Mouse (Mus musculus): ENCODE results near the gene Ctnna2. TPM values are rescaled to one million over a fixed set of nuclear protein-coding genes. Genes with fewer than 3 reads are reported as not detected.

The Ctnna2 gene
- polyA plus RNA-seq, 1 experiment, result 75.6 TPM

DNA sequence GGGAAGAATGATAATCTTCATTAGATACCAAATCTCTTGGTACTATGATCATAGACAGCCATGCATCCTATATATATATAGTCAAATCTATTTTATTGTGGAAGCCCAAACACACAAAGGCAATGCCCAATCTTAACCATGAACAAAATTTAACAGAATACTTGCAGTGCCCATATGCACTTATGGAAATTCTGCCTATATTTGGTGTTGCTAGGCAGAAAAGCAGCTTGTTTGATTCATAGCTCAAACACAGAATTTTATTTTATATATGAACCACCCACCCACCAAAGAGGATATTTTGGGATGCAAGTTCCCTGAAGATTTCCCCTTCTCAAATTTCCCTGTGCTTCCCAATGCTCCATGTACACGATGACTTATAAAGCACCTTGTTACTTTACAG lies 655.2 kb downstream of the Ctnna2 start:
- peak in 1 of 2 experiments; percentile 28 for DNase-seq (ENCODE audit: extremely low spot score in 1 of 2, low spot score in 1 of 2)

DNA sequence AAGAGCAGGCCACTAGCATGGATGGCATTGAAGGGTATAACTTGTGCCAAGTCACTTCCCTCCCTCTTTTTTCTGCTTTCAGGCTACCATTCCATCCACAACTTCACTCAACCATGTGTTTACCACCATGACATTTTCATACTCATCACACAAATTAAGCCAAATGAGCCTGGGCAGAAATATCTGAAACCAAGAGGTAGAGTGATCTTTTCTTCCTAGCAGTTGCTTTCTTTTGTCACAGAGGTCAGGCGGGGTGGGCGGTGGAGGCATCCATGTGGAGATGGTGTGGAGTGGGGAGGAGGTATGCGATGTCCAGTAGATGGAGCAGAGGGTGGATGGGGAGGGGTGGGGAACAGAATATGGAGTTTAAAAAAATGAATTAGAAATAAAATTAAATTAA lies 672.7 kb downstream of the Ctnna2 start:
- DNase-seq (ENCODE audit: extremely low spot score in 1 of 2, low spot score in 1 of 2), result no peak

DNA sequence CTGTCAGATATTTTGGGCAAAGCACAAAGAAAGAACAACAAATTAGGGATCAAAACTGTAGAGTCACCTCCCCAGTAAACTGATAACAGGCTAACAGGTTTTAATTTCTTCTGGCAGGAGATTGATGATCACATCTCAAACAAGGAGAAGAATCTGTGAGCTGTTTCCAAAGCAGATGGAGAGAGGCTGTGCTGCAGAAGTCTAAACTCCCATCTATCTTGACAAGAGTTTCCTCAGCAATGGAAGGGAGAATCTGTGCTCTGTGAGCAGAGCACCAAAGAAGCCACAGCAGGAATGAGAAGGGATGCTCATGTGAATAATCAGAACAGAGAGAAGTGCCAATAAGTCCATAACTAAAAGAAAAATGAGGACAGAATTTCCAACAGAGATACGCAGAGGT lies 678.2 kb downstream of the Ctnna2 start:
- no peak for DNase-seq (ENCODE audit: extremely low spot score in 1 of 2, low spot score in 1 of 2)

DNA sequence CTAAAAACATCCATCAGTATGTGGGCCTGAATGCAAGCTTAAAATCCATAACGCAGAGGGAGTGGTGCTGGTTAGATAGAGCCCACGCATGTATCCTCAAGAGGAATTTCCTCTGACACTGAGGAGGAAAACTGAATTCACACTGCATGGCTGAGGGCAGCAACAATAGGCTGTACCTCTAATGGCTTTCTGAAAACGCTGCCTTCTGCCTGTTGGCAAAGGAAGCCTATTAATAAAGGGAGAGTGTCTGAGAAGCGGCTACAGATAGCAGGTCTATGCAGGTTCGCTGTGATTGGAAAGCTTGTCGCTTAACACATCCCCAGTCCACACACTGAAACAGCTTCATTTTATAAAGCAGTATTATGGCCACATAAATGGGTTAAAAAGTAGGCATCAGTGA lies 688.1 kb downstream of the Ctnna2 start:
- DNase-seq (ENCODE audit: extremely low spot score in 1 of 2, low spot score in 1 of 2), result no peak

DNA sequence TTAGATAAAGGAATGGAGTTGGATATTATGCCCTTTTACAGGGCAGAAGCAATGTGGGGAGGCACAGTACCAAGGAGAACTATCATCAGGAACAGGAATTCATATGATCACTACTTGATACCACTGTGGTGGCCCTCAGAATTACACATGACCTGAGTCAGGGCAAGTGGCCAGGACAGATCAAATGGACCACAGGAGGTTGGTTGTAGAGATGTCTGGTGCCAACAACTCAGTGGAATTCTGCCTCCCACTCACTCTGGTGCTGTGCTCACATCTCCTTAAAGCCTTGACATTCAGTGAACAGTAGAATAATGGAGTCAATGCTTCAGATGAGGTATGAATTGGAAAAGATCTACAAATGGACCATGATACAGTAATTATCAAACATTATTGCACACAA lies 691.1 kb downstream of the Ctnna2 start:
- DNase-seq (ENCODE audit: extremely low spot score in 1 of 2, low spot score in 1 of 2), result no peak

DNA sequence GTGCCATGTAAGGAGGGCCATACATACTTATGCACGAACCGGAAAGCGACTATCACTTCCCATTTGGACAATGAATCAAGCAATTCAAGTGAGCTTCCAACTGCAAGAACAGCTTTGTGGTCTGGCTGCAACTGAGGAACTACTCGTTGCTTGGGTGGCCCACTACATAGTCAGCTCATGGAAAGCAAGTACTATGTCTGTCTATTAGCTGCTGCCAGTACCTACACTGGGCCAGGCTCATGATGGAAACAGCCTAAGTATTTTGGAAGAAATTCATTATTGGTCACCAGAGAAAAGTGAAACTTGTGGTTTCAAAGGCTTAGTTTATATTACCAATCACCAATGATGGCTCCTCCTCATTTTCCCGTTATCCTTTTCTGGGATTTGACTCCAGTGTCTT lies 693.2 kb downstream of the Ctnna2 start:
- DNase-seq (ENCODE audit: extremely low spot score in 1 of 2, low spot score in 1 of 2), result no peak

DNA sequence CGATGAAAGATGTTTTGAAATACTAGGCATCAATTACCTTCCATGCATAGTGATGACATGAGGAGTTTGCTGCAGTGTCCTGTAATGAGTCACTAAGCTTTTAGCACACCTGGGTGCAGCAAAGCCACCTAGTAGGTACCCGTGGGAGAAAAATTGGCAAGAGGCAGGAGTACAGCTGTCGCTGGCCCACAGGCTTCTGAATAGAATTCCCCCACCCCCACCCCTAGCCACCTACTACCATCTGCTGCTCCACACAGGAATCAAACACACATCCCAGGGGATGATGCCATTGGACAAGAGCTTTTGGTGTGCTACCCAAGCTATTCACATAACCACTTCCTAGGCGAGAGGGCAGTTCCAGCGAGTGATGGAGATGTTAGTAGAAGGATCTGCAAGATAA lies 700.7 kb downstream of the Ctnna2 start:
- DNase-seq (ENCODE audit: extremely low spot score in 1 of 2, low spot score in 1 of 2), result peak in 1 of 2 experiments; percentile 55

DNA sequence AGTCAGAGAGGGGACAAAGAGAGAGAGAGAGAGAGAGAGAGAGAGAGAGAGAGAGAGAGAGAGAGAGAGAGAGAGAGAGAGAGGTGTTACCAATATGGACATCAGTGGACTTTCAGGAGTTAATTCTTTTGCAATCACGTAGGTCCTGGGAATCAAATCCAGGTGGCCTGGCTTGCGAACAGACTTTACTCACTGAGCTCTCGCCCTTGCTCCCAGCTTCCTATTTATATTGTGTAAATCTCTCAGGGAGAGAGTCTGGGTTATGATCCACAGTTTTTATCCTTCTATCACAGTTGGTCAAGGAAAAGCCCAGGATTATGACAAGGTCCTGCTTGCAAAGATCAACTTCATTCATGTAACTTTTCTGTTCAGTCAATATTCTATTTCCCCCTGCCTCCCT lies 714.3 kb downstream of the Ctnna2 start:
- DNase-seq (ENCODE audit: extremely low spot score in 1 of 2, low spot score in 1 of 2), result no peak

DNA sequence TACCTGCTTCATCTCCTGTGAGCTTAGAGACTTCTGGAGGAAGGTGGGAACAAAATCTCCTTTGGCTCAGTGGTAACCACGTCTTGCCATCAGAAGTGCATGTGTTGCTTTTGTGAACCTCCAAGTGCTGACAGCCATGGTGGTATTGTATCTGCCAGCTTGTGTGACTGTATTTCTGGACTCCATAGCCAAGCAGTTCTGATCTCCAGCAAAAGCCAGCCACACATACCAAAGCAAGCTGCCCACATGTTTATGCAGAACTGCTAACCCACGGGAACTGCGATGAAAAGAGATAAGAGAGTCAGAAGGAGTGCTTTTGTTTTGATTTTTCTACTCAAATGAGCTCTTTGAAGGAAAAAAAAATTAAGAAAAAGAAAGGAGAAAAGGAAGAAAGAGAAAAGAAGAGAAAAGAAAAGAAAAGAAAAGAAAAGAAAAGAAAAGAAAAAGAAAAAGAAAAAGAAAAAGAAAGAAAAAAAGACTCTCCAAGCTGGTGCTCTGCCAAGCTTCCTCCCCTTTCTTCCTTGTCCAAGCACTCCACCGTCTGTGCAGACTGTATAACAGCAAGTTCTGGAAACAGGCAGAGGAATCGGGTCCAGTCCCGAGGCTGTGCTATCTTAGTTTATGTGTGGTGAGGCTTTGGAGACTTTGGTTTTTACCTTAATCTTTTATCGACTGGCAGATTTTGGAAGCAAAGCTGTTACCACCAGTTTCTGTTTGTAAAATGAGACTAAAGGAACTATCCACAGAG lies 722.0 kb downstream of the Ctnna2 start:
- peak in 1 of 2 experiments; percentile 68 for DNase-seq (ENCODE audit: extremely low spot score in 1 of 2, low spot score in 1 of 2)

DNA sequence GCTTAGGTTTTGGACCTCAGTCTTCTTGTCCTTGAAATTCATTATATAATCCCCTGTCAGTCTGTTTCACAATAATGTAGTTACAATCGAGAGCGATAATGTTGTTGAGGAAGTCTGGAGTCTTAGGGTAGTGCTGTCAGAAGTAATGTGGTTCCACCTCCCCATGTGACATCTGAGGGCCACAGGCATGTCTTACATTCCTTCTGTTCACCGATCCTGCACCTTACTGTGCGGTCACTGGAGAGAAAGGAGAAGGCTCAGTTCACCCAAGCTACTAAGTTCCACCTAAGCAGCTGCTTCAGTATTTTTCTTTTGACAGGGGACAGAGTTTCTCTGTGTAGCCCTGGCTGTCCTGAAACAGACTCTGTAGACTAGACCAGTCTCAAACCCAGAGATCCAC lies 723.2 kb downstream of the Ctnna2 start:
- no peak for DNase-seq (ENCODE audit: extremely low spot score in 1 of 2, low spot score in 1 of 2)

DNA sequence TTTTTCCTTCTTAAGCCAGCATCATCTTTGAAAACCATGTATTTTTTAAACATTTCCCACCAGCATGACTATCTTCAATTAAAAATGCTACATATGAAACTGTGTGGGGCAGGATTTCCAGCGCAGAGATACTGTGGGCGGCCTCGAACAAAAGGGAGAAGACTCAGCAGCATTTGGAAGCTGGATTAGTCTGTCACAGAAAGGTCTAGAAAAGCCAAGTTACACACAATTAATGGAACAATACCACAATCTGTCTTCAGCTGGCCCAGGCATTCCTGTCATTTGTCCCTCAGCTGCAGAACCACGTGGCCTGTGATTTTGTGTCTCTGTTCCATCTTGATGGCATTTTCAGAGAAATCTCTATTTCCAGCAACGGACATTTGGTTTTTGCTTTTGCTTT lies 726.0 kb downstream of the Ctnna2 start:
- peak in 1 of 2 experiments; percentile 50 for DNase-seq (ENCODE audit: extremely low spot score in 1 of 2, low spot score in 1 of 2)

DNA sequence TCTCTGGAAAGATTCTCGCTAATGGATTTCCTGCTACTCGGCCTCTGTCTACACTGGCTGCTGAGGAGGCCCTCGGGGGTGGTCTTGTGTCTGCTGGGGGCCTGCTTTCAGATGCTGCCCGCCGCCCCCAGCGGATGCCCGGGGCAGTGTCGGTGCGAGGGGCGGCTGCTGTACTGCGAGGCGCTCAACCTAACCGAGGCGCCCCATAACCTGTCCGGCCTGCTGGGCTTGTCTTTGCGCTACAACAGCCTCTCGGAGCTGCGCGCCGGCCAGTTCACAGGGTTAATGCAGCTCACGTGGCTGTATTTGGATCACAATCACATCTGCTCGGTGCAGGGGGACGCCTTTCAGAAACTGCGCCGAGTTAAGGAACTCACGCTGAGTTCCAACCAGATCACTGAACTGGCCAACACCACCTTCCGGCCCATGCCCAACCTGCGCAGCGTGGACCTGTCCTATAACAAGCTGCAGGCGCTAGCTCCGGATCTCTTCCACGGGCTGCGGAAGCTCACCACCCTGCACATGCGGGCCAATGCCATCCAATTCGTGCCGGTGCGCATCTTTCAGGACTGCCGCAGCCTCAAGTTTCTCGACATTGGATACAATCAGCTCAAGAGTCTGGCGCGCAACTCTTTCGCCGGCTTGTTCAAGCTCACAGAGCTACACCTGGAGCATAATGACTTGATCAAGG lies 735.8 kb downstream of the Ctnna2 start:
- DNase-seq (ENCODE audit: extremely low spot score in 1 of 2, low spot score in 1 of 2), result peak in 1 of 2 experiments; percentile 51

DNA sequence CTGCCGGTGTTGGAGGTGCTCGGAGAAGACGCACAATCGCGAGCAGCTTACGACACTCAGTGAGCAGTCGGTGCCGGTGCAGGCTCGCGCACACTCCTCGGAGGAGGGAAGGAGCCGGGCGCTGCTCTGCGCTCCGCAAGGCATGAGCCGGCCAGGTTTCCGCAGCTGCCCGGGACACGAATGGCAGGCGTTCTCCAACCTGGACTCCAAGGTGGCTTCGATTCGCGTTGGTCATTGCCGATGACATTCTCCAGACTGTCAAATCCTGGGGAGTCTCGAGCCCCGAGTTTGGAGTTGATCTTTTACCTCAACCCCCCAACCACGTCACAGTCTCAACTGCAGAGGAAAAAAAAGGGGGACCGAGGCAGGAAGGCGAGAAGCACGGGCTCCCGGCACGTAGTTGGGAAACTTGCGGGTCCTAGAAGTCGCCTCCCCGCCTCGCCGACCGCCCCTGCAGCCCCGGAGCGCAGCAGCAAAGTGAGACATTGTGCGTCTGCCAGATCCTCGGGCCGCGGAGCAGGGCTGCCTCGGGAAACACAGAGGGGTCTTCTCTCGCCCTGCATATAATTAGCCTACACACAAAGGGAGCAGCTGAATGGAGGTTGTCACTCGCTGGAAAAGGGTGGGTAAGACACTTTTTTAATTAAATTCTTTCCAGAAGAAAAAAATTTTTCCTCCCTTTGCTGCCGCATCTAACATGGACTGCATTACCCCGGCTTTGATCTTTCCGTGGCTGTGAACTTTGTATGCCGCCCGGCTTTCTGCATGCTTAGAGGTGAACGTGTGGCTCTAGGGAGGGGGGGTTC lies 736.7 kb downstream of the Ctnna2 start, which contains the start of gene Lrrtm1:
Lrrtm1 (plus strand) TSS at position 89 of the 806 bp plus-strand sequence.
- DNase-seq (ENCODE audit: extremely low spot score in 1 of 2, low spot score in 1 of 2), result peak; percentile 65 to 86

DNA sequence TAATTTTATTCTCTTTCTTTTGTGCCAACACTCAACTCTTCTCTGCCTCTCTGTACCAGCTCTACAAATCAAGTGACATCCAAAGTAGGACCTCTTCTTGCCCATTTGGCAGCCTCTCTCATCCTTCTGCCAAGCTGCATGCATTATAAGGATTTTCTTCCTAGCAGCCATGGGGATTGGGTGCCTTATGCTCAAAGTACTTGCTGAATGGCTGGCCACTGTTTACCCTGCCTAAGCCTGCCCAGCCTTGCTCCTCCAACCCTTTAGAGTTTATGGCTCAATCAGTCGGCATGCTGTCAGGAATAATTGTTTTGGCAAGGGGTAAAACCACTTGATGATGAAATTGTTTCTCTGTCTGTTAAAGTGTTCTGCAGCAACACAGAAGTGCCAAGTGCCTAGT lies 739.1 kb downstream of the Ctnna2 start:
- peak in 1 of 2 experiments; percentile 43 for DNase-seq (ENCODE audit: extremely low spot score in 1 of 2, low spot score in 1 of 2)

DNA sequence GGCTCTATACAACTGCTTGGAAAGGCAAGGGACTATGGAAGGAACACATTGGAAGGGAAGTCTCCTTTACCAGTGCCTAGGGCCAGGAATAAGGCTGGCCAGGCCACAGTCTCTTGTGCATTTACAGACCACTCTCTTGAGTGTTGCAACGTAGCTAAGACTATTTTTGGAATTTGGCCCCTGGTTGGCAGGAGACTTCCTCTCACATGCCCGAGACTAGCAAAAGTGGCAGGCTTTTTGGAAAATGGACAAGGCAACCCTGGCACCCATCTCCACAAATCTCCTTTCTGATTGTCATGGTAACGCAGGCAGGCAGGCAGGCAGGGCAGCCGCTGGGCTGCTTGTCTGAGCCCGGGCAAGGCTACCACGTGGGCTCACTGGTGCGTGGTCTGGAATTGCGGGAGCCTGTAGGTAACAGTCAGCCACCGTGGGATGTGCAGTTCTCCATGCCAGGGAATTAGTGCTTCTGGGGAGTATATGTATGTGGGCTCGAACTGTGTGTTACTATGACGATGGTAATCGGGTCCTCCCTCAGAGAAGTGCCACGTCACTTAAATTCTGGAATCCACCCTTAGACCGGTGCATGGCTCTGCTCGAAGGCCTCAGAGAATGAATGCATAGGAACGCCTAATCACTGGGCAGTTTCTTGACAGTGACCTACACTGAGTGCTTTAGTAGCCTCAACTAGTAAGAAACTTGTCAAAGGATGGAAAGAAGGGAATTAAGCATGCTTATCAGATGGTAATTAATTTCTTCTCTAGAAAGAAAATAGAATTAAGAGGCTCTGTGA lies 756.5 kb downstream of the Ctnna2 start:
- DNase-seq (ENCODE audit: extremely low spot score in 1 of 2, low spot score in 1 of 2), result peak; percentile 58 to 76

DNA sequence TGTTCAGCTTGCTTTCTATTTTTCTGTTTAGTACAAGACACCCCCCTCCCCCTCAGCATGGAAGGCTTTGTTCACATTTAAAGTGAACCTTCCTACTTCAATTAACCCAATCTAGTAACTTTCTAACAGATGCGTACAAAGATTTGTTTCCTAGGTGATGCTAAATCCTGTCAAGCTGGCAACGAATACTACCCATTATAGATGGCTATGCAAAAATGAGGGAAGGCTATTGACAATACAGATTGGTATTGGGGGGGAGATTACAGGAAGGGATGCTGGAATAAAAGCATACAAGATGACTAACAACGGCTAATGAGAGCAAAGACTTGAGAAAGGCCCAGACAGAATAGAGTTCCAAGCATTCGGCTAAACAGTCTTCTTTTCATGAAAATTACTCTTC lies 758.7 kb downstream of the Ctnna2 start:
- DNase-seq (ENCODE audit: extremely low spot score in 1 of 2, low spot score in 1 of 2), result no peak

DNA sequence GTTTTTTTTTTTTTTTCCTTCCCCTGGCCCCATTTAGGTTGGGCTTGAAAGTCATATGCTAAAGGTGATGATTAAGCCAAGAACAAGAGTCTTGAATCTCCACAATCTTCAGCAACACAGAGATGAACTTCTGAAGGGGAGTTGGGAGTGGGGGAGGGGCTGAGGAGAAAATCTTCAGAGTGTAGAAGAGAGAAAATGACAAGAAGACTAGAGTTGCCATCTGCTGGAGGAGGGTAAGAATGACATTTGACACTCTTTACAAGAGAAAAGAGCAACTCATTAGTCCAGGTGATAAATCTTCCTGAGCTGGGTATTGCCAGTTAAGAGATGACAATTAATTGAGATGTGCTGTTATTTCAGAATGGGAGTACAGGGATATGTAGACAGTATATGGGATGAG lies 760.6 kb downstream of the Ctnna2 start:
- peak in 1 of 2 experiments; percentile 67 for DNase-seq (ENCODE audit: extremely low spot score in 1 of 2, low spot score in 1 of 2)

DNA sequence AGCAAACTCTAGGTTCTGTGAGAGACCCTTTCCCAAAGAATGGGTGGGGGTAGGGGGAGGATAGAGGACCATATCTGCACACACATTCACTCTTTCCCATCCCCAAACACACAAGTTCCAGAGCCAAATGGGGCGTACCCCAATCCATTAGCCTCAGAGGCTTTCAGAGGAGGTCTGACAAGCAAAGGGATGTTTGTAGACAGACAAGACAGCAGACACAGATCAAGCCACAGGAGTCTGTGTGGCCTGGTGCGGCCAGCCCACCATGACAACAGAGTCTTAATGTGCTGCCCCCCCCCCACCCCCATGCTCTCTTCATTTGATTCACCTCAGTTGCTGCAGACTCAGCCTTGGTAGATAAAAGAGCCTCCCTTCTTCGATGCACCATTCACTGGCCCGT lies 764.2 kb downstream of the Ctnna2 start:
- no peak for DNase-seq (ENCODE audit: extremely low spot score in 1 of 2, low spot score in 1 of 2)

DNA sequence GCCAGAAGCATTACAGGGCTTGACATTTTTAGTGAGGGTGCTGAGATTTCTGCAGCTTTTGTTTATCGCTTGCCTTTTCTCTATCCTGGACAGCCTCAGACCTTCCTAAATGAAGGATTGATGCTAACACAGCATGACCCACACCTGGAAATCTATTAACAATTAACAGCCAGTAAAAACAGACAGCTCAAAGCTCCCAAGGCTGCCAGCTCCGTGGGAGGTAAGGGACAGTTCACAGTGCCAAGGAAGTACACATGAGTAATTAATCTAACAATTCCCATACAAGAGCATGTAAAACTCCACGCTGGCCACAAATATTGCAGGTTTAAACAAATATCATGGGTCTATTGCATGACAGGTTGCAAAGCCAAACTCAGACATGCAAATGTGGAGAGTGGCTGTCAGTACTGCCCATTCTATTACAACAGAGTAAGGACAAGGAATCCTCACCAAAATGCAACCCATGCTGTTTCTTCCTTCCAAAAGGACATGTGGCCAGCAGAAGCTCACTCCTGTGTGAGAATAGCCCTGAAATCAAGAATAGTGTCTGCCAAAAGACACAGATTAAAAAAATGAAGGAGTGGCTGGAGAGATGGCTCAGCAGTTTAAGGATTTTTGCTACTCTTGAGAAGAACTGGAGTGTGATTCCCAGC lies 765.6 kb downstream of the Ctnna2 start:
- DNase-seq (ENCODE audit: extremely low spot score in 1 of 2, low spot score in 1 of 2), result no peak

DNA sequence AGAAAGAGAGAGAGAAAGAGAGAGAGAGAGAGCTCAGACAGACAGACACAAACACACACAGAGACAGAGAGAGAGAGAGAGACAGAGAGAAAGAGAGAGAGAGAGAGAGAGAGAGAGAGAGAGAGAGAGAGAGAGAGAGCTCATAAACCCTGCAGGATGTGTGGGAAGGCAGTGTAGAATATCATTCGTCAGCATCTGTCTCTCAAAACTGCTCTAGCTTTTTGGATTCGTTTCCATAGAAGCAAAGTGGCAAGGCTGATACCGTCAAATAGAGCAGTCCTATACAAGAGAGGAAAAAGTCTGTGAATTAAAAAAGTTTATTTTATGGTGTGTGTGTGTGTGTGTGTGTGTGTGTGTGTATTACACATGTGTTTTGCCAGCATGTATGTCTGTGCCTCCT lies 769.6 kb downstream of the Ctnna2 start:
- DNase-seq (ENCODE audit: extremely low spot score in 1 of 2, low spot score in 1 of 2), result no peak

All from frontal cortex, adult 2 months (tissue).